Mouse (Mus musculus) central nervous system, embryonic 14 days (tissue): ENCODE measurements around the gene Vwa3a. TPM values are rescaled to one million over a fixed set of nuclear protein-coding genes. Genes with fewer than 3 reads are reported as not detected.

ENCODE experiments used
- polyA plus RNA-seq: library from polyadenylated mRNA; depleted of rRNA; stranded (reverse); fragments of >200 nt; gene quantifications from 2 replicates; pipeline ENCODE4 v1.2.3, GENCODE M21; 2012; rRNA removed

Vwa3a gene
- 2.7 and 3.5 TPM in 2 replicates for polyA plus RNA-seq

DNA sequence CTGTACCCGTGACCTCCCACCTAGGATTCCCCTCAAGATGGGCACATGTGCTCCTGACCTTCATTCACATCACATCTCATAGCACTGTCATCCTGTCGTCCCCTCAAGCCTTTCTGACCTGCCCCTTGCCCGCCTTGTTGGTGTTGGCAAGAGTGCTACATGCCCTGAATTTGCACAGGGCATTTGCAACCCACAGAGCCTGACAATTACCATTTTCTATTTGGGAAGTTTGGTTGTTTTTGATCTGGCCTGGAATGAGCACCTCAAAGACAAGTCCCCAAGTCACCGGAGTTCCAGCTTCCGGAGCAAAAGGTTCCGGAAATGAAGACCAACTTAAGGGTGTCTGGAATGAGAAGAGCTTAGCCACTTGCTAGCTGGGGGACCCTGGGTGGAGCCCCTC lies at the start of gene Vwa3a:
Gene Vwa3a (plus strand): TSS at position 301 of the 400 bp plus-strand sequence.

DNA sequence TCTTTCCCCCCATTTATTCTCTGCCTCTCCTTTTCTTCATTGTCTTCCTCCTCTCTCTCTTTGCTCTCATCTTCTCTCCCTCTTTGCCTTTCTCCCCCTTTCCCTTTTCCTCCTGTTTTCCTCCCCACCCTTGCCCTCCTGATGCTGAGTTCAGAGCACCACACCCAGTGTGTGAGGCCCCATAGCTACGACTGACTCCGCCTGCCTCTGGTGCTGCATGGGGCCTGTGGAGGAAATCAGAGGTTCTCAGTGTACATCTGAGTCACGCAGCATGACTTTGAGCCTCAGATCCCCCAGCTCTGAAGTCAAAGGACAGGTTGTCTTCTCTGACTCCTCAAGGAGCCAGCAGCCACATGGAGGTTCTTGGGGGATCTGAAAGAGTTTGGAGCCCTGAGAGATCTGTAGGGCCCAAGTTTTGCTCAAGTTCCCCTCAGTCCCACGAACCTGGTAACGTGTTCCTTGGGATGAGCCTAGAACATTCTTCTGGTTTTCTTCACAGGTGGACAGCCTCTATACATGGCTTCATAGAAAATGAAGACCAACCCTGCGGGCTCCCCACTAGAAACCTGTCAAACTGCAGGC lies 72.8 kb downstream of the Vwa3a start, which contains the start of gene Gm5737:
Gene Gm5737 (plus strand): TSS at position 532 of the 582 bp plus-strand sequence.

GRCm38 (mm10) chr7:120842345-120843036 lies 103.4 kb downstream of the Vwa3a start, which contains the start of gene Eef2k:
TSS of gene Eef2k (plus strand) at chr7:120842831.

Other genes with a start within 250 kb of the Vwa3a start
- 175 and 189 TPM in 2 replicates for gene Uqcrc2, start 104.1 kb upstream of the Vwa3a start, polyA plus RNA-seq
- gene Pdzd9, start 69.0 kb upstream of the Vwa3a start, polyA plus RNA-seq: 0.26 and 0.28 TPM in 2 replicates
- gene Mosmo, start 61.7 kb upstream of the Vwa3a start, polyA plus RNA-seq: 30.9 and 31.0 TPM in 2 replicates
- 0.18 and 0.20 TPM in 2 replicates for gene Gm5737, start 73.0 kb downstream of the Vwa3a start, polyA plus RNA-seq
- 27.7 and 32.9 TPM in 2 replicates for gene Eef2k, start 103.5 kb downstream of the Vwa3a start, polyA plus RNA-seq
- gene Polr3e, start 178.4 kb downstream of the Vwa3a start, polyA plus RNA-seq: 31.3 and 31.5 TPM in 2 replicates
- 33.3 and 36.6 TPM in 2 replicates for gene Cdr2, start 243.0 kb downstream of the Vwa3a start, polyA plus RNA-seq
- 0.23 and 0.39 TPM in 2 replicates for gene Mfsd13b, start 243.2 kb downstream of the Vwa3a start, polyA plus RNA-seq